Mouse (Mus musculus) hindbrain, embryonic 10.5 days (tissue): Measurements from ENCODE around the gene Sall4. TPM values are rescaled to one million over a fixed set of nuclear protein-coding genes. Genes with fewer than 3 reads are reported as not detected.

Source experiments
- DNase-seq: peaks from one replicate; pipeline ENCODE4 v3.0.0-alpha.2; 2017; ENCODE audit warnings: low spot score
- H3K27ac ChIP-seq: fragments of 300-500 bp; sonication (generic); 2 replicates; pipeline ENCODE4 v1.5.1; 2016; ENCODE audit warnings: mild to moderate bottlenecking, moderate library complexity
- H3K27me3 ChIP-seq: fragments of 300-500 bp; sonication (generic); 2 replicates; pipeline ENCODE4 v1.6.1; 2016; ENCODE audit warnings: mild to moderate bottlenecking; ENCODE audit not compliant: poor library complexity, insufficient read depth, severe bottlenecking
- H3K36me3 ChIP-seq: fragments of 300-500 bp; sonication (generic); 2 replicates; pipeline ENCODE4 v1.6.1; 2016; ENCODE audit warnings: mild to moderate bottlenecking, moderate library complexity
- H3K4me1 ChIP-seq: fragments of 300-500 bp; sonication (generic); replicated peaks from 2 replicates; pipeline ENCODE4 v1.6.1; 2016; ENCODE audit warnings: mild to moderate bottlenecking
- H3K4me3 ChIP-seq: fragments of 300-500 bp; sonication (generic); 2 replicates; pipeline ENCODE4 v1.5.1; 2016; ENCODE audit warnings: mild to moderate bottlenecking, moderate library complexity
- H3K9me3 ChIP-seq: fragments of 300-500 bp; sonication (generic); 2 replicates; pipeline ENCODE4 v1.6.1; 2016; ENCODE audit warnings: mild to moderate bottlenecking, moderate library complexity
- WGBS: fragments of 180-500 bp; shearing (Covaris S2); methylation state at CpG from one replicate; pipeline ENCODE4 v1.1.7; 2016; 5-methylcytosine and 5-hydroxymethylcytosine counted together
- polyA plus RNA-seq: library from polyadenylated mRNA; unstranded; fragments of >200 nt; fragmentation: Nextera tagmentation; extraction: Ambion mirVana; gene quantifications from 2 replicates; pipeline ENCODE4 v1.2.1, GENCODE M21; 2016

Sall4 gene
- polyA plus RNA-seq, result 19.0 and 44.4 TPM in 2 replicates

- DNase-seq, result no peak
- peaks cover 20% of the 10 kb centered on the region for H3K27me3 ChIP-seq
- H3K4me3 ChIP-seq, result peak within 1 kb of the TSS; percentile 90
- WGBS, result 13% methylated on average over 10 of the region's 10 CpGs
- H3K36me3 ChIP-seq, result no peaks in the 10 kb centered on the region
- H3K9me3 ChIP-seq, result no peaks in the 10 kb centered on the region
- peak within 1 kb of the TSS; percentile 96 for H3K27ac ChIP-seq
- peaks cover 59% of the 10 kb centered on the region for H3K4me1 ChIP-seq
Observed at GRCm38 (mm10) chr2:168767582-168767981, at the start of gene Sall4. Gene Sall4, minus strand, starts transcription at chr2:168767943.

- DNase-seq, result no peak
- no peak overlapping the region for H3K4me3 ChIP-seq
- H3K27me3 ChIP-seq, result peaks cover 33% of the 10 kb centered on the region
- peaks cover 22% of the 10 kb centered on the region for H3K4me1 ChIP-seq
- H3K36me3 ChIP-seq, result no peaks in the 10 kb centered on the region
- 59% methylated on average over 6 of the region's 6 CpGs for WGBS
- H3K9me3 ChIP-seq, result no peaks in the 10 kb centered on the region
- H3K27ac ChIP-seq, result no peak overlapping the region
Observed at GRCm38 (mm10) chr2:168813243-168813642, 45.5 kb upstream of the Sall4 start.

GRCm38 (mm10) chr2:168809895-168810294 lies 42.2 kb upstream of the Sall4 start:
- peak; percentile 30 for DNase-seq
- WGBS, result 10% methylated on average over 14 of the region's 14 CpGs
- H3K4me3 ChIP-seq, result peak overlapping the region; percentile 31
- peaks cover 42% of the 10 kb centered on the region for H3K27me3 ChIP-seq
- no peaks in the 10 kb centered on the region for H3K36me3 ChIP-seq
- H3K9me3 ChIP-seq, result no peaks in the 10 kb centered on the region
- H3K27ac ChIP-seq, result peak overlapping the region; percentile 50
- peaks cover 45% of the 10 kb centered on the region for H3K4me1 ChIP-seq

GRCm38 (mm10) chr2:168807681-168808080 lies 39.9 kb upstream of the Sall4 start:
- DNase-seq, result peak; percentile 40
- 17% methylated on average over 4 of the region's 4 CpGs for WGBS
- Histone ChIP-seq H3K9me3 (no peaks in the 10 kb centered on the region), H3K4me3 (no peak overlapping the region), H3K27me3 (peaks cover 45% of the 10 kb centered on the region), H3K4me1 (peaks cover 43% of the 10 kb centered on the region), H3K27ac (peak overlapping the region; percentile 37; the same call in 1 of the 2 replicates), H3K36me3 (no peaks in the 10 kb centered on the region)

GRCm38 (mm10) chr2:168803849-168804248 lies 36.1 kb upstream of the Sall4 start:
- H3K9me3 ChIP-seq, result no peaks in the 10 kb centered on the region
- H3K27me3 ChIP-seq, result peaks cover 24% of the 10 kb centered on the region
- H3K4me1 ChIP-seq, result peaks cover 30% of the 10 kb centered on the region
- no peaks in the 10 kb centered on the region for H3K36me3 ChIP-seq
- no peak overlapping the region for H3K4me3 ChIP-seq
- no peak for DNase-seq
- H3K27ac ChIP-seq, result peak overlapping the region; percentile 23; the same call in 1 of the 2 replicates
- 76% methylated on average over 4 of the region's 4 CpGs for WGBS

- 87% methylated on average over 12 of the region's 12 CpGs for WGBS
- Histone ChIP-seq H3K36me3 (no peaks in the 10 kb centered on the region), H3K27me3 (peaks cover 5% of the 10 kb centered on the region; the same call in 1 of the 2 replicates), H3K4me3 (no peak overlapping the region), H3K27ac (no peak overlapping the region), H3K4me1 (peaks cover 6% of the 10 kb centered on the region; the same call in 1 of the 2 replicates), H3K9me3 (no peaks in the 10 kb centered on the region)
- DNase-seq, result no peak
Observed at GRCm38 (mm10) chr2:168799326-168799725, 31.6 kb upstream of the Sall4 start.

GRCm38 (mm10) chr2:168798921-168799320 lies 31.2 kb upstream of the Sall4 start:
- no peaks in the 10 kb centered on the region for H3K9me3 ChIP-seq
- H3K4me3 ChIP-seq, result no peak overlapping the region
- H3K4me1 ChIP-seq, result peaks cover 3% of the 10 kb centered on the region; the same call in 1 of the 2 replicates
- no peak overlapping the region for H3K27ac ChIP-seq
- peaks cover under 1% of the 10 kb centered on the region; the same call in 1 of the 2 replicates for H3K27me3 ChIP-seq
- H3K36me3 ChIP-seq, result no peaks in the 10 kb centered on the region
- WGBS, result 81% methylated on average over 7 of the region's 7 CpGs
- DNase-seq, result no peak

GRCm38 (mm10) chr2:168791115-168791802 lies 23.5 kb upstream of the Sall4 start:
- 39% methylated on average over 4 of the region's 4 CpGs for WGBS
- peak overlapping the region; percentile 86 for H3K27ac ChIP-seq
- H3K4me3 ChIP-seq, result no peak overlapping the region
- H3K36me3 ChIP-seq, result no peaks in the 10 kb centered on the region
- H3K27me3 ChIP-seq, result no peaks in the 10 kb centered on the region
- peak; percentile 67 for DNase-seq
- peaks cover 13% of the 10 kb centered on the region for H3K4me1 ChIP-seq
- no peaks in the 10 kb centered on the region for H3K9me3 ChIP-seq

GRCm38 (mm10) chr2:168786174-168786573 lies 18.4 kb upstream of the Sall4 start:
- WGBS, result 90% methylated on average over 9 of the region's 9 CpGs
- Histone ChIP-seq H3K27me3 (peaks cover 14% of the 10 kb centered on the region; the same call in 1 of the 2 replicates), H3K9me3 (no peaks in the 10 kb centered on the region), H3K4me1 (peaks cover 15% of the 10 kb centered on the region), H3K27ac (no peak overlapping the region), H3K4me3 (no peak overlapping the region), H3K36me3 (no peaks in the 10 kb centered on the region)
- no peak for DNase-seq

GRCm38 (mm10) chr2:168780596-168780995 lies 12.9 kb upstream of the Sall4 start:
- no peaks in the 10 kb centered on the region for H3K36me3 ChIP-seq
- H3K27me3 ChIP-seq, result peaks cover 20% of the 10 kb centered on the region; the same call in 1 of the 2 replicates
- WGBS, result 23% methylated on average over 9 of the region's 9 CpGs
- peaks cover 41% of the 10 kb centered on the region for H3K4me1 ChIP-seq
- DNase-seq, result peak; percentile 17
- peak overlapping the region; percentile 77; the same call in 1 of the 2 replicates for H3K27ac ChIP-seq
- H3K4me3 ChIP-seq, result 0 out of 2 replicates have a peak overlapping the region, but pooled peaks have one; percentile 21
- no peaks in the 10 kb centered on the region for H3K9me3 ChIP-seq

- peaks cover 20% of the 10 kb centered on the region; the same call in 1 of the 2 replicates for H3K27me3 ChIP-seq
- H3K4me3 ChIP-seq, result peak overlapping the region; percentile 21
- peak overlapping the region; percentile 77 for H3K27ac ChIP-seq
- H3K4me1 ChIP-seq, result peaks cover 41% of the 10 kb centered on the region
- peak; percentile 60 for DNase-seq
- H3K9me3 ChIP-seq, result no peaks in the 10 kb centered on the region
- 6% methylated on average over 9 of the region's 9 CpGs for WGBS
- no peaks in the 10 kb centered on the region for H3K36me3 ChIP-seq
Observed at GRCm38 (mm10) chr2:168780024-168780423, 12.3 kb upstream of the Sall4 start.

- Histone ChIP-seq H3K36me3 (no peaks in the 10 kb centered on the region), H3K27ac (peak overlapping the region; percentile 74; the same call in 1 of the 2 replicates), H3K9me3 (no peaks in the 10 kb centered on the region), H3K27me3 (peaks cover 13% of the 10 kb centered on the region; the same call in 1 of the 2 replicates), H3K4me1 (peaks cover 35% of the 10 kb centered on the region), H3K4me3 (no peak overlapping the region)
- DNase-seq, result no peak
Observed at GRCm38 (mm10) chr2:168777481-168777880, 9.7 kb upstream of the Sall4 start.

- Histone ChIP-seq H3K27me3 (peaks cover 6% of the 10 kb centered on the region; the same call in 1 of the 2 replicates), H3K4me1 (peaks cover 35% of the 10 kb centered on the region), H3K36me3 (no peaks in the 10 kb centered on the region), H3K27ac (0 out of 2 replicates have a peak overlapping the region, but pooled peaks have one; percentile 43), H3K4me3 (no peak overlapping the region), H3K9me3 (no peaks in the 10 kb centered on the region)
- 75% methylated on average over 3 of the region's 3 CpGs for WGBS
- no peak for DNase-seq
Observed at GRCm38 (mm10) chr2:168776238-168776637, 8.5 kb upstream of the Sall4 start.
